8 mouse cellular contexts compared by ENCODE assay signal in genomic region chr8:95138341-95139050, GRCm38 (mm10). TPM values are rescaled to one million over a fixed set of nuclear protein-coding genes. Genes with fewer than 3 reads are reported as not detected.
A peak's percentile ranks its signal among the peaks of the same experiment; 100 is the strongest.
DNase-seq lines count a peak whose midpoint lies in the region; ATAC-seq and TF ChIP-seq lines count a peak whose summit lies in the region.

No protein-coding gene starts in this region.

- 42% methylated on average over 6 of the region's 6 CpGs for WGBS in heart, embryonic 14.5 days
- WGBS in hindbrain, embryonic 15.5 days = 23% methylated on average over 6 of the region's 6 CpGs
- 37% methylated on average over 6 of the region's 6 CpGs for WGBS in liver, postnatal 0 days (ENCODE audit: insufficient replicate concordance)

- intact Hi-C loops in heart, postnatal 36 days (cut with DNase I) = no loop called here

- peaks cover 4% of the 10 kb centered on the region; the same call in 1 of the 2 replicates for H3K27me3 ChIP-seq in heart, embryonic 14.5 days (ENCODE audit: control insufficient read depth, insufficient read depth, low read length)
- H3K27me3 ChIP-seq in hindbrain, embryonic 15.5 days = peaks cover 5% of the 10 kb centered on the region; the same call in 1 of the 2 replicates
- peaks cover 11% of the 10 kb centered on the region; the same call in 1 of the 2 replicates for H3K27me3 ChIP-seq in liver, postnatal 0 days (ENCODE audit: insufficient read depth, low read length)

- peaks cover 12% of the 10 kb centered on the region for H3K36me3 ChIP-seq in heart, embryonic 14.5 days (ENCODE audit: control insufficient read depth, insufficient read depth, low read length)
- no peaks in the 10 kb centered on the region for H3K36me3 ChIP-seq in hindbrain, embryonic 15.5 days
- no peaks in the 10 kb centered on the region for H3K36me3 ChIP-seq in liver, postnatal 0 days (replicated peaks; ENCODE audit: insufficient read depth, low read length)

- H3K9ac ChIP-seq in heart, embryonic 14.5 days (ENCODE audit: low read length) = no peak overlapping the region; the same call in 1 of the 2 replicates
- H3K9ac ChIP-seq in hindbrain, embryonic 15.5 days = peak overlapping the region; percentile 34; the same call in 1 of the 2 replicates
- H3K9ac ChIP-seq in liver, postnatal 0 days (replicated peaks) = 0 out of 2 replicates have a peak overlapping the region, but pooled peaks have one; percentile 38

- H3K27ac ChIP-seq in heart, embryonic 14.5 days (replicated peaks in 1 of 2; ENCODE audit: control insufficient read depth in 1 of 2, insufficient read depth in 1 of 2, low read depth in 2 of 2, low read length in 2 of 2) = no peak overlapping the region
- H3K27ac ChIP-seq in hindbrain, embryonic 15.5 days (replicated peaks) = peak overlapping the region; percentile 35; the same call in 1 of the 2 replicates
- H3K27ac ChIP-seq in liver, postnatal 0 days (ENCODE audit: low read depth) = peak overlapping the region; percentile 76

- H3K4me3 ChIP-seq in heart, embryonic 14.5 days (ENCODE audit: control insufficient read depth in 1 of 2, insufficient read depth in 1 of 2, low read depth in 1 of 2, low read length in 2 of 2) = peak overlapping the region in 1 of 2 experiments; percentile 25; a peak in 1 of 4 replicates
- peak overlapping the region; percentile 17 for H3K4me3 ChIP-seq in hindbrain, embryonic 15.5 days
- peak overlapping the region; percentile 46 for H3K4me3 ChIP-seq in liver, postnatal 0 days (ENCODE audit: low read depth, low read length)

- TF ChIP-seq CTCF in liver, postnatal 0 days (IDR thresholded peaks at IDR 0.05; ENCODE audit: low read depth) = no peak

- peaks cover 23 to 41% of the 10 kb centered on the region in 2 experiments for H3K4me1 ChIP-seq in heart, embryonic 14.5 days (ENCODE audit: control insufficient read depth in 2 of 2, insufficient read depth in 2 of 2, low read length in 2 of 2)
- peaks cover 54% of the 10 kb centered on the region for H3K4me1 ChIP-seq in hindbrain, embryonic 15.5 days (replicated peaks)
- H3K4me1 ChIP-seq in liver, postnatal 0 days (ENCODE audit: insufficient read depth) = peaks cover 30% of the 10 kb centered on the region

- no peak for DNase-seq in heart, postnatal 36 days
- DNase-seq in cerebellum, postnatal 4 days (ENCODE audit: low spot score in 2 of 2) = peak; percentile 50 to 73
- no peak for DNase-seq in liver, postnatal 0 days
- no peak for DNase-seq in ovary, postnatal 10 days (ENCODE audit: low spot score)
- no peak for DNase-seq in adrenal gland, adult 2 months

- no peak for TF ChIP-seq EP300 in liver, postnatal 0 days (IDR thresholded peaks at IDR 0.05; ENCODE audit: low read depth)

- no peak for ATAC-seq in heart, embryonic 14.5 days (ENCODE audit: insufficient number of reproducible peaks, insufficient read depth, low FRiP score, low read depth)
- peak; percentile 7; the same call in 1 of the 2 replicates for ATAC-seq in hindbrain, embryonic 15.5 days (ENCODE audit: low FRiP score, low read depth)
- ATAC-seq in liver, postnatal 0 days = no peak
- no peak for ATAC-seq in monocyte, adult 5-6 weeks (replicated peaks; ENCODE audit: insufficient number of reproducible peaks, low FRiP score, low TSS enrichment, poor library complexity, severe bottlenecking)

- H3K4me2 ChIP-seq in heart, embryonic 14.5 days (ENCODE audit: low read length) = peak overlapping the region; percentile 75
- H3K4me2 ChIP-seq in hindbrain, embryonic 15.5 days = peak overlapping the region; percentile 50
- peak overlapping the region; percentile 67 for H3K4me2 ChIP-seq in liver, postnatal 0 days (ENCODE audit: low read depth, low read length)

- H3K9me3 ChIP-seq in heart, embryonic 14.5 days (ENCODE audit: control insufficient read depth, low read length) = no peaks in the 10 kb centered on the region
- H3K9me3 ChIP-seq in hindbrain, embryonic 15.5 days = no peaks in the 10 kb centered on the region
- no peaks in the 10 kb centered on the region for H3K9me3 ChIP-seq in liver, postnatal 0 days (ENCODE audit: low read length)

RNA-seq across cellular contexts. Expression of gene Katnb1, which starts 57.5 kb away (rescaled TPM):
- 15.0 and 15.2 TPM in 2 replicates for polyA plus RNA-seq in heart, embryonic 14.5 days (2014; fragmentation: Nextera tagmentation; extraction: Ambion mirVana)
- total RNA-seq in heart, postnatal 36 days (2021) = 1 to 10 TPM; 7.2 to 7.5 TPM
- 42.2 and 49.9 TPM in 2 replicates for polyA plus RNA-seq in hindbrain, embryonic 15.5 days (2015; fragmentation: Nextera tagmentation; extraction: Ambion mirVana)
- polyA plus RNA-seq in liver, postnatal 0 days (2015; fragmentation: Nextera tagmentation; extraction: Ambion mirVana) = 4.7 and 5.1 TPM in 2 replicates
- total RNA-seq in monocyte, adult 5-6 weeks (2017) = 12.6 to 46.5 TPM (median 38.6 TPM) in 3 replicates
- total RNA-seq in adrenal gland, adult 2 months (2021) = 10 to 100 TPM; 11.0 to 17.7 TPM
- 18.9 and 19.1 TPM in 2 replicates for polyA plus RNA-seq in adrenal gland, adult 2 months (2012; rRNA removed)

Comparison
In these comparisons a context has a peak if more than half of its experiments do, and no peak if none do; other contexts are left out.
1. H3K27ac ChIP-seq: peak in hindbrain, embryonic 15.5 days (single experiment) and liver, postnatal 0 days (single experiment); none in heart, embryonic 14.5 days (0 of 2).
2. DNase-seq: peak in cerebellum, postnatal 4 days (2 of 2); none in heart, postnatal 36 days (0 of 2), liver, postnatal 0 days (single experiment), ovary, postnatal 10 days (single experiment) and adrenal gland, adult 2 months (single experiment).
3. Peak in every context shown above with its lines, with median percentiles within 50 percentile points of each other: H3K4me2 ChIP-seq.